Mouse (Mus musculus): ENCODE measurements around the gene Slk.

Gene Slk

GRCm38 (mm10) chr19:47579225-47579787 is at the start of gene Slk:
Slk (plus strand) TSS chr19:47579678.
- peak; percentile 99 for DNase-seq

- DNase-seq, result peak; percentile 87
These were observed 48.2 kb upstream of the Slk start for GRCm38 (mm10) chr19:47531309-47531708.

GRCm38 (mm10) chr19:47532449-47532848 is 47.0 kb upstream of the Slk start:
- peak; percentile 22 for DNase-seq

- peak; percentile 81 for DNase-seq
These were observed 45.3 kb upstream of the Slk start for GRCm38 (mm10) chr19:47534131-47534530.

GRCm38 (mm10) chr19:47536521-47537299 is 42.8 kb upstream of the Slk start:
- peak; percentile 100 for DNase-seq

- no peak for DNase-seq
These were observed 42.1 kb upstream of the Slk start, which contains the start of gene Stn1 for GRCm38 (mm10) chr19:47537300-47537792. Stn1 (minus strand) TSS chr19:47537507.

- DNase-seq, result peak; percentile 97
These were observed 41.6 kb upstream of the Slk start for GRCm38 (mm10) chr19:47537879-47538278.

GRCm38 (mm10) chr19:47538801-47539200 is 40.7 kb upstream of the Slk start:
- DNase-seq, result peak; percentile 91

GRCm38 (mm10) chr19:47542441-47542840 is 37.0 kb upstream of the Slk start:
- DNase-seq, result no peak

GRCm38 (mm10) chr19:47545055-47545454 is 34.4 kb upstream of the Slk start:
- DNase-seq, result peak; percentile 16

GRCm38 (mm10) chr19:47545528-47545927 is 34.0 kb upstream of the Slk start:
- DNase-seq, result peak; percentile 78

GRCm38 (mm10) chr19:47548432-47549076 is 30.9 kb upstream of the Slk start:
- no peak for DNase-seq

GRCm38 (mm10) chr19:47549174-47549573 is 30.3 kb upstream of the Slk start:
- DNase-seq, result peak; percentile 72

- peak; percentile 77 for DNase-seq
These were observed 29.9 kb upstream of the Slk start for GRCm38 (mm10) chr19:47549584-47549983.

- no peak for DNase-seq
These were observed 20.3 kb upstream of the Slk start for GRCm38 (mm10) chr19:47559145-47559544.

- DNase-seq, result no peak
These were observed 19.5 kb upstream of the Slk start for GRCm38 (mm10) chr19:47559751-47560512.

- peak; percentile 63 for DNase-seq
These were observed 18.8 kb upstream of the Slk start for GRCm38 (mm10) chr19:47560544-47561161.

GRCm38 (mm10) chr19:47561996-47562441 is 17.5 kb upstream of the Slk start:
- peak; percentile 92 for DNase-seq

- no peak for DNase-seq
These were observed 15.8 kb upstream of the Slk start for GRCm38 (mm10) chr19:47563715-47564114.

- DNase-seq, result no peak
These were observed 14.3 kb upstream of the Slk start for GRCm38 (mm10) chr19:47565031-47565654.

GRCm38 (mm10) chr19:47565994-47566393 is 13.5 kb upstream of the Slk start:
- DNase-seq, result peak; percentile 63

GRCm38 (mm10) chr19:47570042-47570441 is 9.4 kb upstream of the Slk start:
- no peak for DNase-seq

Measured in heart, adult 11 months (tissue).